Mouse (Mus musculus): ENCODE measurements around the gene Myo18b.

The Myo18b gene

DNA sequence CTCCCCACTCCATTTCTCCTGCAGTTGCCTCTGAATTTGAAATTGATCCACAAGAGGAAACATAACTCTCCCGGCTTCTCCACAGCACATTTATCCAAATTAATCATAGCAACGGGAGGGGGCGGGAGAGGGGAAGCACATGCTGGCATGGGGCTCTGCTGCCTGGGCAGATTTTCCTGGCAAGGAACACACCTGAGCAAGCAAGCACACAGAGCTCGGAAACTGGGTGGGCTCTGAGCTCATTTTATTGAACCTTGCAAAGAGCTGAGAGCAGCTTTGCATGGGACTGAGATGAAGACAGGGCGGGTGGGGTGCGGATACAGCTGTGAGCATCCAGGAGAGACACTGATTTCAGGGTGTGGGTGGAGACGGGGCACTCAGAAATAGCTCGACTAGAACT lies 229.0 kb downstream of the Myo18b start:
- no peak for DNase-seq

DNA sequence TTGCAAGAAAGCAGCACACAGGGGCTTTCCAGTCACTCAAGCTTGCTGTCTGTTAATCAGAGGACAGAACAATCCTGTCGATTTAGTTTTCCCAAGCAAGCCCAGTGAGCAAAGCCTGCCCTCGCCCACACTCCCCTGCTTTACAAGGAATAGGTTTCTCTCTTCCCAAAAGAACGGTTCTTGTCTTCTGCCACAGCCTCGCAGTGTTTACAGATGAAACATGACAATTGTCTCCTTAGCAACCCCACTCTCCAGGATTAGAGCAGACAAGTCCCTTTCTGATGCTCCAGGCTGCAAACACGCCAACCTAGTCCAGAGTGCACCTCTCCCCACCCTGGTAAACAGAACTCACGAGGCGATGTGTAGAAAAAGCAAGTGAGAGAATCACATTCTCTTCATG lies 230.5 kb downstream of the Myo18b start:
- no peak for DNase-seq

DNA sequence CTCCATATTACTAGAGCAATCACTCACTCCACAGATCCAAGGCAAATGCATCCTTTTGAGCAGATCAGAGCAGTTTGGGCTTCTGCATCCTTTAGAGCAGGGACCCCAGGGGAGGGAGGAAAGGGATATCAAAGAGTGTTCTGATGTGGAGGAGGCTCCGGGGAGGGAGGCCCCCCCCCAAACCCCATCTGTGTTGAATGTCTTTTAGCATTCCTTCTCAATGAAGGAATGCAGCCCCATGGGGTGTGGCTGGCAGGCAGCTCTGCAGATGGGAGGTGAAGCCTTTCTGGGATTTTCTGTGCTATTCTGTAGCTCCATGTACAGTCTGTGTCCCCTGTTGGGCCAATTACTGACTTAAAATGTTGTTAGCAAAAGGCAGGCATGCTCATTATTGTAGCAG lies 232.5 kb downstream of the Myo18b start:
- no peak for DNase-seq

DNA sequence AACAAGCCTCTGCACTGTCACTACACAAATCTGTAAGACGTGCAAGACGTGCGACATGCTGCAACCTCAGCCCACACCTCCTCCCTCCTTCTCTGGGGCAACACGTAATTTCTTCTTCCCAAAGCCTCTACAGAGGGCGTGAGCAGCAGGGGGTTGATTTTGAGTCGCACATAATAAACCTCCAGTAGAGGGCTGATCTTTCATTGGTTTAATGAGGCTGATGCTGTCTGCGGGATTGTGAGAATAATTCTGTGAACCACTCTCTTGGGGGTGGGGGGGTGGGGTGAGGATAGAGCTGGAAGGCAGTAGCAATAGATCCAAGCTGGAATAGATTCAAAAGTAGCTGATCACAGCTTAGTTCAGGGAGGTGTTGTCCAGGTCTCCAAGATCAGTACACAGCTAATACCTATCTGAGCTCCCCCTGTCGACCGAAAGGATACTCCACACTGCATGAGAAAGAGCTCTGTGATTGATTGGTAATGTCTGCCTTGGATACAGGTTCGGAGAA lies 235.2 kb downstream of the Myo18b start:
- no peak for DNase-seq

DNA sequence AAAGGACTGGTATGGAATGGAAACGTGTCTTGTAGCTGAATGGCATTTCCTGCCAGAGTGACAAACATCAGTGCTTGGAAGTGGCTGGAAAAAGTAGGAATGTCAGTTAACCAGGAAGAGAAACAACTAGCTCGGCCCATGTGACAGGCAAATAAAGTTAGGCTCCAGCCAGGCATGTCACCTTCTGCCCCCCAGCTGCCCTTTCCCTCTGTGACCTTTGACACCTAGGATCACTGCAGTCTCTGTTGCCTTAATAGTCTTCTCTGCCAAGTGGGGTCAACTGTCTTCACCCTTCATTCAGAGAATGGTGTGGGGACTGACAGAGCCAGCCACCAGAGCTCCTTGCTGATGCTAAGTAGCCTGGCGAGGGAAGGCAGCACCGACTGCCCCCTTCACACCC lies 236.9 kb downstream of the Myo18b start:
- no peak for DNase-seq

DNA sequence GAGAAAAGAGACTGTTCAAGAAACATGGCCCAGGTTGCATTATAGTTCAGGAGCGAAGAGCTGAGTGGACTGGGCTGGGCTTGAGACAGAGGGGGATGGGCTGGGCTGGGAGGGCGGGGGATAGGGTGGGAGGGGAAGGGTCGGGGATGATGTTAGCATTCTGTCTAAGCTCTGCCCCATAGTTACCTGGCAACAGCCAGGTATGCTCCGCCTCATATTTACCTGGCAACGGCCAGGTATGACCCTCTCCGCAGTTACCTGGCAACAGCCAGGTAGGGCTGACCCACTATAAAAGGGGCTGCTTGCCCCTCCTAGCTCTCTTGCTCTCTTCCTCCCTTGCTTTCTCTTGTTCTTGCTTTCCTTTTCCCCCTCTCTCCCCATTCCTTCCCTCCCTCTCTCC lies 239.4 kb downstream of the Myo18b start:
- DNase-seq: no peak

DNA sequence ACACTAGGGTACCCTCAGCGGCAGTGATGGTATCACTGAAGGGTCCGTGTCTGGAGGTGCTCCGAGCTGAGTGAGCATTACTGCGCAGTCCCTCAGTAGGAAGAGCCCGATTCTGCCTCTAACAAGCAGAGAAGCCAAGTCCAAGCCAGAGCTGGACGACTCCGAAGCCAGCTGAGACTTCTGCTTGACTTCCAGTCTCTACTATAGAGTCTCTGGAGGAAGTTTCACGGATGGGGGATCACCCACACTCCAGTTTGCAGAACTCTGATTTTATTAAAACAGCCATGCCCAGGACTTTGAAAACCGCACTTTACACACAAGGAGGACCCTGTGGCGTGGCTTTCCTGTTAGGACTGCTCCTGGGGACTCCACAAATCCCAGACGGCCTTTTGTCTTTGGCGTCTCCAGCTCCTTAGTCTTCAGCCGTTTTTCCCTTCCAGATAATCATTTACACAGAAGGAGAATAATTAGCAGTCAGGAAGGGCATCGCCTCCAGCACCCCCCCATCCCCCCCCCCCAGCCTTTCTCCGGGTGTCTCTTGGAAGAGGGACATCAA lies 240.1 kb downstream of the Myo18b start:
- no peak for DNase-seq

DNA sequence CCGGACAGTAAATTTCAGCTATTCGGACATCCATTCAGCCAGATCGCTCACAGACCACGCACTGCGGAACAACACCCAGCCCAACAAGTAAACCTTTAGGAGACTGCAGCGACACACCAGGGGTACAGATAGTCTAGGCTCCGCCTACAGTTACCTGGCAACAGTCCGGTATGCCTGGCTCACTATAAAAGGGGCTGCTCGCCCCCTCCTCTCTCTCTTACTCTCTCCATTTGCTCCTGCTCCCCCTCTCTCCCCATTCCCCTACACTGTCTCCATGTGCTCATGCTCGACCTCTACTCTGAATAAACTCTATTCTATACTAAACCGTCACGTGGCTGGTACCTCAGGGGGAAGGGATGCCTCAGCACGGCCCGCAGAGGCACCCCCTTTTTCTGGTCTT lies 240.6 kb downstream of the Myo18b start:
- DNase-seq: no peak

DNA sequence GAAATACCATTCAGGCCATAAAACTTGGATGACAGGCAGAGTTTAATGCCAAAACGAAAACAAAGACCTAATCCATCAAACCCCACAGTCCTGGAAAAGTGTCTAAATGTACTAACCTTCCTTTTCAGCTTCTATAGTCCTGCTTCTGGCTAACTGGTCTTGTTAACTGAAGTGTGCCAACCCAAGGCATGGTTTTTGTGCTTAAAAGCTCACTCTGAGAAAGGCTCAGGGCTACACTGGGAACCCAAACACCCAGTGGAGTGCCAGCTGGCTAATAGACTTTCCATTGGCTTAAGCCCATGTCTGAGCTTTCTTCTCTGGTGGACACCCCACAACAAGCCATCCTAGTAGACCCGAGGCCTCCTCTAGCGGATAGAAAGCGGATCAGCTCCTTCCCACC lies 244.1 kb downstream of the Myo18b start:
- no peak for DNase-seq

DNA sequence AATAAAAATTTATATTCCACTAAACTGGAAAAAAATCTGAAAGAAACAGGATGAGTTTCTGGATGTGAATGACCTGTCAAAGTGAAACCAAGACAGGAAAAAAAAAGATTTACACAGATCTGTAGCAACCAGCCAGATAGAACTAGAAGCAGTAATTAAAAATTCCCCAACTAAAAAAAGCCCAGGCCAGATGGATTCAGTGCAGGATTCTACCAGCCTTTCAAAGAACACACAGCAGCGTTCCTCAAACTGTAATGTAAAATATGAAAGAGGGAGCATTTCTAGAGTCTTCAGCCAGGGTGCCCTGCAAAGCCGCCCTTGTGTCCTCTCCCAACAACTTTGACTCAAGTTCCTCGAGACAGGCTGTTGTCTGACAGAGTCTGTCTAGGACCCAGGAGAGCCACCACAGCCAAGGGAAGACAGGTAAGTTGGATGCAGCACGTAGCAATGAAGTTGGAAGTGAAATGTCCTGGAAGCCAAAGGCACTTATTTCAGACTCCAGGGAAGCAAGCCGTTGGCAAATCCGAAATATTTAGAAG lies 246.9 kb downstream of the Myo18b start:
- DNase-seq: no peak

DNA sequence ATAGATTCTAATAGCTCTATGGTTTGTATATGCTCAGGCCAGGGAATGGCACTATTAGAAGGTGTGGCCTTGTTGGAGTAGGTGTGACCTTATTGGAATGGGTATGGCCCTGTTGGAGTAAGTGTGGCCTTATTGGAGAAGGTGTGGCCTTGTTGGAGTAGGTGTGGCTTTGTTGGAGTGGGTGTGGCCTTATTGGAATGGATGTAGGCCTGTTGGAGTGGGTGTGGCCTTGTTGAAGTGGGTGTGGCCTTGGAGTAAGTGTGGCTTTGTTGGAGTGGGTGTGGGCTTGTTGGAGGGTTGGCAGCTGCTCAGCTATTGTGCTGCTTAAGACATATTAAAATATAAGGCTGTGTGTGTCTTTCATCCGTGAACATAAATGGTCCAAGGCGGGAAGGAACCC lies 249.3 kb downstream of the Myo18b start:
- DNase-seq: no peak

DNA sequence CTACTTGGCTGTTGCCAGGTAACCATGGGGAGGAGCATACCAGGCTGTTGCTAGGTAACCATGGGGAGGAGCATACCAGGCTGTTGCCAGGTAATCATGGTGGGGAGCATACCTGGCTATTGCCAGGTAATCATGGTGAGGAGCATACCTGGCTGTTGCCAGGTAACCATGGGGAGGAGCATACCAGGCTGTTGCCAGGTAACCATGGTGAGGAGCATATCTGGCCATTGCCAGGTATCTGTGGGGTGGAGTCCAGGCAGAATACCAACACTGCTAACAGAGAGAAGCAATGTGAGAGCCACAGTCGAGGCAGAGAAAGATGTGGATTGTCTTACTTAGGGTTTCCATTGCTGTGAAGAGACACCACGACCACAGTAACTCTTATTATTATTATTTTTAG lies 250.6 kb downstream of the Myo18b start:
- DNase-seq: no peak

DNA sequence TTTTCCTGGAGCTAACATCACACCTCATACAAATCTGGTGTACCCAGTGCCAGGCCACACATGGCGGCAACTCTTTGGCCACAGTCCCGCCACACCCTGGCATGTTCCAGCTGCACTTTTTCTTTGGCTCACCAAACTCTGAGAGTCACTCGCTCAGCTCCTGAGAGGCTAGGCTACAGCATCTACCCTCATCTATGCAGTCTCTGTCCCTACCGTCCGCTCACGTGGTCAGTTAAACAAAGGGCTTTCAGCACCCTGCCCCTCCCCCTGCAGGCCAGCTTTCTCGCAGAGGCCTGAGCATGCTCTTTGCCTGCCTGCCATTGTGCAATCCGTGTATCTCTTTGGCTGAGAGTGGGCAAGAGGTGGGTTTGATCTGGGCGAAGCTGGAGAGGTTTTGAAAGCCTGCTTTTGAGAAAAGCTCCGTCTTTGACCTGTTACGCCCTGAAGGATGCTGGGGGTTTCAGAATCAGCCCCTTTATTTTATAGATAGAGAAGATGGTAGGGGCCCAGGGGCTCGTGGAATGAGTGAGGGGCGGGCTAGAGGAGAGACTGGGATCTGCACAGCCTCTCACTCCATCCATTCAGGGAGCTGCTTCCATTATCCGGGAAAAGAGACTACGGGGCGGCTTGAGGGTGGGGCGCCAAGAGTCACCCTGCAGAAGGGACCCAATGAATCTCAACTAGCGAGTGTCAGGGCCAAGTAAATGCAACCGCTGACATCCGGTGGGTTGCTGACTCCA lies 252.5 kb downstream of the Myo18b start:
- DNase-seq: no peak

DNA sequence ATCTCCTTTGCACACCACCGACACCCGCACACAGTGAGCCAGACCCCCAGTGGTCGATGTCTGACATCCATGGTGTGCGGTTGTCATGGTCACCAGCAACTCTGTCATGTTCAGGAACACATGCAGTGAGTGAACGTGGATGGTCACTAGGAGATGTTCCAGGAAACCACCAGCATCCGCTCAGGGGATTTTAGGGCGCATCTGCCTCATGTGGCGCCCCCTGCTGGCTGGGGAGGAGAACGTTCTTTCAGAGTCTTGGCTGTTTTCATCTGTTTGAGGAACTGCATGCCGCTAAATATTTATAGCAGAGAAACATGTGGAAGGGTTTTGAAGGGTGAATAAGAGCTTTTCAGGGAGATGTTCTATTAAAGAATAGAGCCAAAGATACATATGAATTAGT lies 253.4 kb downstream of the Myo18b start:
- no peak for DNase-seq

DNA sequence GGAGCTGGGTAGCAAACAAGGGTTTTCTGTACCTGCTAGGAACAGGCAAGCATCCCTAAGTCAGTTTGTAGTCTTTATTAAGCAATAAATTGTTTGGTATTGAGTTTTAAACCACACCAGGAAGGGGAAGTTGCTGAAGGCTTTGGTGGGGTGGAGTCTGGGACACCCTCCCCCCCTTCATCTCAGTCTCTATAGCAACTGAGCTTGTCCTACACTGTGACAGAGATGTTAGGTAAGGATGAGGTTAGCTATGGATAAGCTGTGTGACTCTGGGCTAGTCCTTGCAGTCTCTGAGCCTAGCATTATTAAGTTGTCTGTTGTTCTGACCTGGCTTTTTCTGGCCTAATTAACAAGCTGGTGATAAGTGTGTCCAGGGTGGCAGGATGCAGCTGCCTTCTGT lies 254.4 kb downstream of the Myo18b start:
- no peak for DNase-seq

DNA sequence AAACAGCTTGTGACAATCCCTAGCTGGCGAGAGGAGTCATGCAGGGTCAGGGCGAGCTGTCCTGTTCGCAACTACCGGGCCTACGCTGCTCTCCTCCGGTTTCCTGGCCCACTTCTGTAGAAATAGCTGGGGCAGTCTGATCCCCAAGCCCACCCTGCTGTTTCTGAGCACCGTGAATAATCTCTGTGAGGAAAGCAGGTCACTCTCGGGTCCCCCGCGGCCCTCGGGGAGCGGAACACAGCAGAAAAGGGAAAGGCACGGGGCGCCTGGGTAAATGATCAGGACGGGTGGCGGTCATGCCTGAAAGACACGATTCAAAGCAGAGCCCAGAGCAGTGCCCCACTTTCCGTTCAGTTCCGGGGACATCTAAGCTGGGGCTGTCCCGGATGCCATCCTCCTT lies 255.0 kb downstream of the Myo18b start:
- no peak for DNase-seq

DNA sequence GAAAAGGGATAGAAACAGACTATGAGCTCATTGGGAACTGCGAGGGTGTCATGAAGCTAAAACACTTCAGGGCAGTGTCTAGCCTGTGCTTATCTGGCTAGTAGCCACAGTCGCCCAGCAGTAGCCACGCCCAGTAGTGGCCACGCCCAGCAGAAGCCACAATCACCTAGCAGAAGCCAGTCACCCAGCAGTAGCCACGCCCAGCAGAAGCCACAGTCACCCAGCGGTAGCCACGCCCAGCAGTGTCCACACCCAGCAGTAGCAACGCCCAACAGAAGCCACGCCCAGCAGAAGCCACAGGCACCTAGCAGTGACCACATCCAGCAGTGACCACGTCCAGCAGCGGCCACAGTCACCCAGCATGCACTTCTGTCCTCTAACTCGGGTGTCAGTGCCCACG lies 255.5 kb downstream of the Myo18b start:
- no peak for DNase-seq
